Mouse (Mus musculus): ENCODE results near the gene Dazap1. TPM values are rescaled to one million over a fixed set of nuclear protein-coding genes. Genes with fewer than 3 reads are reported as not detected.
"Not testable (repeated sequence)": the region's sequence is repeated elsewhere in the genome, so short reads cannot be mapped to it uniquely, and the experiment has no call there.

Dazap1 gene
- 45.8 and 56.9 TPM in 2 replicates for polyA plus RNA-seq (2014; fragmentation: Nextera tagmentation; extraction: Ambion mirVana)

DNA sequence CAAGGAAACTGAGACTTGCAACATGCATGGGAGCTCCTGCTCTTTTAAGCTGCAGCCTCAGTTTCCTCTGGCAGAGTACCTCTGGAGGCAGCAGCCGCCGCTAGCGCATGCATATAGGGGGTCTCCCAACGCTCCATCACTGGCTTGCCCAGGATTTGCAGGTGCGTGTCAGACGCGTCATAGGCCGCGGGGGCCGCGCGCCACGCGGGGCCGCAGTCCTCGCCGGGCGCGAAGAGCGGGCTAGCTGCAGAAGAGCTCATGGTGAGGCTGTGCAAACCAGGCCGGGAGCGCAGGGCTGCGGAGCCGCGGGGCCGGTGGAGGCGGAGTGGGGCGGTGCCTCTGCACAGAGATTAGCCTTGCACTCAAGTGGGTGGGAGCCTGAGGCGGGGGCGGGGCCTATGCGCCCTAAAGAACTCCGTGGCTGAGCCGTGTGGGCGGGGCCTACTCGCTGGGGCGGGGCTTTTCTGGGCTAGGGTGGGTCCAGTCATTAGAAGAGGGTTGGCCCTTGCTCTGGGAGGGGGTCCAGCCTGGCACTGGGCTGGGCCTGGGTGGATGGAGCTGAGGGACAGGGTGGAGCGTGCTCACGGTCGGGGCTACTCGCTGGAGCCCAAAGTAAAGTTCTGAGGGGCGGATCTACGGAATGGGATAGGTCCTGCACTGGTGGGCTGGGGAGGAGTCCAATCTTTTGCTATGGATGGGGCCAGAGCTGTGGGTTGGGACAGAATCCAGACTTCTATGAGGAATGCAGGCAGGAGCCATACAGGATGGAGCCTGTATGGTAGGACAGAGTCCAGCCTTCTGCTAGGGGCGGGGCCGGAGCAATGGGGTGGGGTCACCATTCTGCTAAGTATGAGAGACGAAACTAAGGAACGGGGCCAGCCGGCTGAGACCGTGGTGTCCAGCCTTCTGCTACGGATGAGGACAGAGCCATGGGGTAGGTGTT lies at the start of gene Dazap1, which contains the start of gene Gamt:
Dazap1 (plus strand) TSS at position 845 of the 943 bp plus-strand sequence.
Gamt (minus strand) TSS at position 371 of the 943 bp plus-strand sequence.
- peak within 1 kb of the TSS; percentile 92 for H3K4me2 ChIP-seq (replicated peaks; ENCODE audit: low read depth, low read length)
- H3K27me3 ChIP-seq (ENCODE audit: control insufficient read depth, insufficient read depth, low read length) = no peaks in the 10 kb centered on the region
- peaks cover 25% of the 10 kb centered on the region for H3K4me1 ChIP-seq (ENCODE audit: control insufficient read depth, insufficient read depth, low read length)
- H3K36me3 ChIP-seq (ENCODE audit: control insufficient read depth, insufficient read depth, low read length) = peaks cover 32% of the 10 kb centered on the region
- WGBS = under 1% methylated on average over 45 of the region's 49 CpGs
- peak within 1 kb of the TSS; percentile 53 for H3K4me3 ChIP-seq (ENCODE audit: low read length)
- H3K9me3 ChIP-seq (ENCODE audit: control insufficient read depth, low read length) = no peaks in the 10 kb centered on the region
- peak within 1 kb of the TSS; percentile 67 for H3K9ac ChIP-seq (ENCODE audit: low read depth, low read length)
- peak; percentile 92 for ATAC-seq (ENCODE audit: low FRiP score, low TSS enrichment)
- H3K27ac ChIP-seq (ENCODE audit: low read depth, low read length) = peak within 1 kb of the TSS; percentile 98

DNA sequence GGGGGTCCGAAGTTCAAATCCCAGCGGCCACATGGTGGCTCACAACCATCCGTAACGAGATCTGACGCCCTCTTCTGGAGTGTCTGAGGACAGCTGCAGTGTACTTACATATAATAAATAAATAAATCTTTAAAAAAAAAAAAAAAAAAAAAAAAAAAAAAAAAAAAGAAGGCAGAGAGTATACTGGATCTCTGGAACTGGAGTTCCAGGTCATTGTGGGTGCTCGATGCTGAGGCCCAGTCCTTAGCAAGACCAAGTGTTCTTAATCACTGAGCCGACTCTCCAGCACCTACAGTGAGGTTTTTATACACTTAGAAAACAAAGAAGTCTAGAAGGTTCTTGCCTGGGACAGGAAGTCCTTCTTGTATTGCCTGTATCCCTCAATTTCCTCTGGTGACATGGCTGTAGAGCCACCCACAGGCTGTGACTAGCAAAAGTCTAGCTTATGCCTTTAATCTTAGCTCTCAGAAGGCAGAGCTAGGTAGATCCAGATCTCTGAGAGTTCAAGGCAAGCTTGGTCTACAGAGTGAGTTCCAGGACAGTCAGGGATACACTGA lies 49.7 kb upstream of the Dazap1 start:
- not testable (repeated sequence) for H3K27ac ChIP-seq (ENCODE audit: low read depth, low read length); ATAC-seq (ENCODE audit: low FRiP score, low TSS enrichment); H3K27me3 ChIP-seq (ENCODE audit: control insufficient read depth, insufficient read depth, low read length); H3K4me1 ChIP-seq (ENCODE audit: control insufficient read depth, insufficient read depth, low read length); H3K4me2 ChIP-seq (replicated peaks; ENCODE audit: low read depth, low read length); H3K9me3 ChIP-seq (ENCODE audit: control insufficient read depth, low read length); H3K4me3 ChIP-seq (ENCODE audit: low read length); H3K9ac ChIP-seq (ENCODE audit: low read depth, low read length); H3K36me3 ChIP-seq (ENCODE audit: control insufficient read depth, insufficient read depth, low read length)
- 76% methylated on average over 7 of the region's 7 CpGs for WGBS

- no peaks in the 10 kb centered on the region for H3K27me3 ChIP-seq (ENCODE audit: control insufficient read depth, insufficient read depth, low read length)
- 0 out of 2 replicates have a peak, but pooled peaks cover 2% of the 10 kb centered on the region for H3K4me1 ChIP-seq (ENCODE audit: control insufficient read depth, insufficient read depth, low read length)
- no peak overlapping the region for H3K4me3 ChIP-seq (ENCODE audit: low read length)
- H3K36me3 ChIP-seq (ENCODE audit: control insufficient read depth, insufficient read depth, low read length) = no peaks in the 10 kb centered on the region
- no peak for ATAC-seq (ENCODE audit: low FRiP score, low TSS enrichment)
- no peak overlapping the region for H3K4me2 ChIP-seq (replicated peaks; ENCODE audit: low read depth, low read length)
- H3K9ac ChIP-seq (ENCODE audit: low read depth, low read length) = no peak overlapping the region
- no peaks in the 10 kb centered on the region for H3K9me3 ChIP-seq (ENCODE audit: control insufficient read depth, low read length)
- H3K27ac ChIP-seq (ENCODE audit: low read depth, low read length) = no peak overlapping the region
- 23% methylated on average over 16 of the region's 16 CpGs for WGBS
These were observed 46.1 kb upstream of the Dazap1 start for GRCm38 (mm10) chr10:80215048-80215772.

- Histone ChIP-seq H3K27me3 (ENCODE audit: control insufficient read depth, insufficient read depth, low read length) (no peaks in the 10 kb centered on the region), H3K4me3 (ENCODE audit: low read length) (no peak overlapping the region), H3K4me1 (ENCODE audit: control insufficient read depth, insufficient read depth, low read length) (no peaks in the 10 kb centered on the region), H3K27ac (ENCODE audit: low read depth, low read length) (no peak overlapping the region), H3K4me2 (replicated peaks; ENCODE audit: low read depth, low read length) (no peak overlapping the region), H3K9ac (ENCODE audit: low read depth, low read length) (no peak overlapping the region), H3K9me3 (ENCODE audit: control insufficient read depth, low read length) (no peaks in the 10 kb centered on the region), H3K36me3 (ENCODE audit: control insufficient read depth, insufficient read depth, low read length) (no peaks in the 10 kb centered on the region)
- WGBS = 42% methylated on average over 5 of the region's 9 CpGs
- peak; percentile 10; the same call in 1 of the 2 replicates for ATAC-seq (ENCODE audit: low FRiP score, low TSS enrichment)
These were observed 40.6 kb upstream of the Dazap1 start for GRCm38 (mm10) chr10:80220676-80221075.

- not testable (repeated sequence) for H3K4me3 ChIP-seq (ENCODE audit: low read length); H3K27me3 ChIP-seq (ENCODE audit: control insufficient read depth, insufficient read depth, low read length); H3K36me3 ChIP-seq (ENCODE audit: control insufficient read depth, insufficient read depth, low read length); H3K9ac ChIP-seq (ENCODE audit: low read depth, low read length); H3K4me2 ChIP-seq (replicated peaks; ENCODE audit: low read depth, low read length); H3K9me3 ChIP-seq (ENCODE audit: control insufficient read depth, low read length); H3K27ac ChIP-seq (ENCODE audit: low read depth, low read length); ATAC-seq (ENCODE audit: low FRiP score, low TSS enrichment)
- 83% methylated on average over 2 of the region's 2 CpGs for WGBS
- peaks cover 12% of the 10 kb centered on the region for H3K4me1 ChIP-seq (ENCODE audit: control insufficient read depth, insufficient read depth, low read length)
These were observed 38.1 kb upstream of the Dazap1 start for GRCm38 (mm10) chr10:80223137-80223536.

DNA sequence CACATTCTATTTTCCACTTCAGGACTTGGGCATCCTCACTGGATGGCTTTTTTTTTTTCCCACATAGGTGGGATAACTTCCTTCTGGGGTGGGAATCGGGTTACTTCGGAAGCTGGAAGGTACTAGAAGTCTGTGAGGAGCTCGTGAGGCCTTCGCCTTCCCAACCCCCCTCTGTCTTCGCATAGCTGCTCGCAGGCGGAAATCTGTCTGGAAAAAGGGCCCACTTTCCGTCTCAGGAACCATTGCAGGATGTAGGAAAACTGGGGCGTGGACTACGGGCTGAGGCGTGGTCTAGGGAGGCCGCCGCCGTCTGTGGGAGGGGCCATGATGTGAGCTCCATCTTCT lies 35.2 kb upstream of the Dazap1 start:
- Histone ChIP-seq H3K27ac (ENCODE audit: low read depth, low read length) (peak overlapping the region; percentile 73), H3K4me2 (replicated peaks; ENCODE audit: low read depth, low read length) (peak overlapping the region; percentile 32), H3K4me1 (ENCODE audit: control insufficient read depth, insufficient read depth, low read length) (peaks cover 30% of the 10 kb centered on the region), H3K9ac (ENCODE audit: low read depth, low read length) (peak overlapping the region; percentile 50; the same call in 1 of the 2 replicates), H3K4me3 (ENCODE audit: low read length) (peak overlapping the region; percentile 80; the same call in 1 of the 2 replicates), H3K9me3 (ENCODE audit: control insufficient read depth, low read length) (no peaks in the 10 kb centered on the region), H3K27me3 (ENCODE audit: control insufficient read depth, insufficient read depth, low read length) (no peaks in the 10 kb centered on the region), H3K36me3 (ENCODE audit: control insufficient read depth, insufficient read depth, low read length) (peaks cover 24% of the 10 kb centered on the region)
- under 1% methylated on average over 14 of the region's 14 CpGs for whole genome bisulfite sequencing
- no peak; the same call in 1 of the 2 replicates for ATAC-seq (ENCODE audit: low FRiP score, low TSS enrichment)

GRCm38 (mm10) chr10:80226416-80227165 lies 34.7 kb upstream of the Dazap1 start, which contains the start of gene Mum1:
Mum1 (plus strand) TSS chr10:80226434.
- WGBS = under 1% methylated on average over 70 of the region's 75 CpGs
- Histone ChIP-seq H3K27ac (ENCODE audit: low read depth, low read length) (peak within 1 kb of the TSS; percentile 93), H3K9ac (ENCODE audit: low read depth, low read length) (peak within 1 kb of the TSS; percentile 94), H3K4me3 (ENCODE audit: low read length) (peak within 1 kb of the TSS; percentile 80), H3K4me2 (replicated peaks; ENCODE audit: low read depth, low read length) (peak within 1 kb of the TSS; percentile 77), H3K4me1 (ENCODE audit: control insufficient read depth, insufficient read depth, low read length) (peaks cover 30% of the 10 kb centered on the region), H3K9me3 (ENCODE audit: control insufficient read depth, low read length) (no peaks in the 10 kb centered on the region), H3K36me3 (ENCODE audit: control insufficient read depth, insufficient read depth, low read length) (peaks cover 27% of the 10 kb centered on the region), H3K27me3 (ENCODE audit: control insufficient read depth, insufficient read depth, low read length) (no peaks in the 10 kb centered on the region)
- peak; percentile 99 for ATAC-seq (ENCODE audit: low FRiP score, low TSS enrichment)

- Histone ChIP-seq H3K27me3 (ENCODE audit: control insufficient read depth, insufficient read depth, low read length) (no peaks in the 10 kb centered on the region), H3K27ac (ENCODE audit: low read depth, low read length) (peak overlapping the region; percentile 93), H3K4me2 (replicated peaks; ENCODE audit: low read depth, low read length) (peak overlapping the region; percentile 77), H3K36me3 (ENCODE audit: control insufficient read depth, insufficient read depth, low read length) (peaks cover 33% of the 10 kb centered on the region), H3K9me3 (ENCODE audit: control insufficient read depth, low read length) (no peaks in the 10 kb centered on the region), H3K4me1 (ENCODE audit: control insufficient read depth, insufficient read depth, low read length) (peaks cover 30% of the 10 kb centered on the region), H3K4me3 (ENCODE audit: low read length) (peak overlapping the region; percentile 80), H3K9ac (ENCODE audit: low read depth, low read length) (peak overlapping the region; percentile 94)
- 2% methylated on average over 10 of the region's 10 CpGs for whole genome bisulfite sequencing
- ATAC-seq (ENCODE audit: low FRiP score, low TSS enrichment) = no peak
These were observed 34.1 kb upstream of the Dazap1 start for GRCm38 (mm10) chr10:80227166-80227539.
